Mouse (Mus musculus) E14TG2a.4 (cell line): ENCODE measurements around the gene Cldn6.

Source experiments
- CTCF ChIP-seq: conservative IDR thresholded peaks from 2 replicates; pipeline ENCODE4 v1.5.1; 2014; ENCODE audit warnings: low read length
- NANOG ChIP-seq: IDR thresholded peaks from 2 replicates; pipeline ENCODE4 v1.6.1; 2014; ENCODE audit warnings: borderline replicate concordance, low read length, mixed read lengths

DNA sequence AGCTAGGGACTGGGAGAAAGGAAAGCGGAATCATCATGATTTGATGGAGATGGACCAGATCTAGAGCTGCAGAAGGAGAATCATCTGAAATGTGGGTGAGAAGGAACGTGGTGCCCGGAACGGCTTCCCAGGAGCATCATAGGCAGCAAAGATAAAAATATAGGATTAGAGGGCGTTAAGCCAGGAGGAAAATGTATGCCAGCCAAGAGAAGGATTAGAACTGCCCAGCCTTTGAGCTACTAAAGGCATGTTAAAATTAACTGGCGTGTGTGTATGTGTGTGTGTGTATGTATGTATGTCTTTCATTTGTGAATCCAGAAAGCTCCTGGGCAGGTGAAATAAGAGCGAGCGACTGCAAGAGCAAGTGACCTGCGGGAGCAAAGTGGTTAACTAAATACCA, 24.3 kb downstream of the Cldn6 start:
- TF ChIP-seq CTCF: no peak
- no peak for TF ChIP-seq NANOG
